Mouse (Mus musculus): ENCODE data around the gene Armc12. TPM values are rescaled to one million over a fixed set of nuclear protein-coding genes. Genes with fewer than 3 reads are reported as not detected.

The Armc12 gene
- polyA plus RNA-seq, 1 experiment from 2014 or later: not detected

GRCm38 (mm10) chr17:28527184-28528042 lies 3.2 kb upstream of the Armc12 start:
- Histone ChIP-seq H3K9ac (ENCODE audit: low read depth, low read length) (peak overlapping the region; percentile 27; the same call in 1 of the 2 replicates), H3K9me3 (replicated peaks; ENCODE audit: low read length) (no peaks in the 10 kb centered on the region), H3K4me2 (ENCODE audit: low read length) (peak overlapping the region; percentile 32), H3K4me3 (replicated peaks; ENCODE audit: low read depth, low read length) (no peak overlapping the region), H3K27ac (no peak overlapping the region), H3K4me1 (replicated peaks; ENCODE audit: insufficient read depth, low read length) (0 out of 2 replicates have a peak, but pooled peaks cover 14% of the 10 kb centered on the region), H3K36me3 (ENCODE audit: insufficient read depth, low read length) (no peaks in the 10 kb centered on the region), H3K27me3 (ENCODE audit: insufficient read depth, low read length) (no peaks in the 10 kb centered on the region)
- TF ChIP-seq CTCF (IDR thresholded peaks at IDR 0.05; ENCODE audit: low read depth): no peak
- no peak for ATAC-seq (replicated peaks; ENCODE audit: low FRiP score, low read depth)
- 37% methylated on average over 12 of the region's 12 CpGs for WGBS
- no peak for DNase-seq (ENCODE audit: low spot score)

GRCm38 (mm10) chr17:28528043-28528351 lies 2.6 kb upstream of the Armc12 start:
- ATAC-seq (replicated peaks; ENCODE audit: low FRiP score, low read depth) (no peak), DNase-seq (ENCODE audit: low spot score) (peak; percentile 92)
- H3K4me2 ChIP-seq (ENCODE audit: low read length): peak overlapping the region; percentile 32
- no peaks in the 10 kb centered on the region for H3K9me3 ChIP-seq (replicated peaks; ENCODE audit: low read length)
- H3K4me1 ChIP-seq (replicated peaks; ENCODE audit: insufficient read depth, low read length): 0 out of 2 replicates have a peak, but pooled peaks cover 14% of the 10 kb centered on the region
- H3K9ac ChIP-seq (ENCODE audit: low read depth, low read length): peak overlapping the region; percentile 27; the same call in 1 of the 2 replicates
- 4% methylated on average over 6 of the region's 6 CpGs for WGBS
- TF ChIP-seq CTCF (IDR thresholded peaks at IDR 0.05; ENCODE audit: low read depth): peak; percentile 97
- H3K4me3 ChIP-seq (replicated peaks; ENCODE audit: low read depth, low read length): no peak overlapping the region
- no peaks in the 10 kb centered on the region for H3K36me3 ChIP-seq (ENCODE audit: insufficient read depth, low read length)
- H3K27ac ChIP-seq: no peak overlapping the region
- H3K27me3 ChIP-seq (ENCODE audit: insufficient read depth, low read length): no peaks in the 10 kb centered on the region

GRCm38 (mm10) chr17:28529116-28529515 lies 1.5 kb upstream of the Armc12 start:
- H3K27me3 ChIP-seq (ENCODE audit: insufficient read depth, low read length): no peaks in the 10 kb centered on the region
- 58% methylated on average over 4 of the region's 4 CpGs for WGBS
- no peaks in the 10 kb centered on the region for H3K36me3 ChIP-seq (ENCODE audit: insufficient read depth, low read length)
- no peak overlapping the region for H3K27ac ChIP-seq
- ATAC-seq (replicated peaks; ENCODE audit: low FRiP score, low read depth): no peak
- H3K4me1 ChIP-seq (replicated peaks; ENCODE audit: insufficient read depth, low read length): 0 out of 2 replicates have a peak, but pooled peaks cover 10% of the 10 kb centered on the region
- no peak for TF ChIP-seq CTCF (IDR thresholded peaks at IDR 0.05; ENCODE audit: low read depth)
- no peak for DNase-seq (ENCODE audit: low spot score)
- no peaks in the 10 kb centered on the region for H3K9me3 ChIP-seq (replicated peaks; ENCODE audit: low read length)
- H3K4me3 ChIP-seq (replicated peaks; ENCODE audit: low read depth, low read length): no peak overlapping the region
- H3K4me2 ChIP-seq (ENCODE audit: low read length): no peak overlapping the region
- H3K9ac ChIP-seq (ENCODE audit: low read depth, low read length): no peak overlapping the region

GRCm38 (mm10) chr17:28531946-28532345 lies 1.3 kb downstream of the Armc12 start:
- ATAC-seq (replicated peaks; ENCODE audit: low FRiP score, low read depth): peak; percentile 58; the same call in 1 of the 2 replicates
- Histone ChIP-seq H3K9me3 (replicated peaks; ENCODE audit: low read length) (no peaks in the 10 kb centered on the region), H3K36me3 (ENCODE audit: insufficient read depth, low read length) (no peaks in the 10 kb centered on the region), H3K4me1 (replicated peaks; ENCODE audit: insufficient read depth, low read length) (0 out of 2 replicates have a peak, but pooled peaks cover 10% of the 10 kb centered on the region), H3K27ac (no peak overlapping the region), H3K27me3 (ENCODE audit: insufficient read depth, low read length) (no peaks in the 10 kb centered on the region), H3K9ac (ENCODE audit: low read depth, low read length) (no peak overlapping the region), H3K4me3 (replicated peaks; ENCODE audit: low read depth, low read length) (no peak overlapping the region), H3K4me2 (ENCODE audit: low read length) (peak overlapping the region; percentile 39)
- no peak for TF ChIP-seq CTCF (IDR thresholded peaks at IDR 0.05; ENCODE audit: low read depth)
- DNase-seq (ENCODE audit: low spot score): peak; percentile 53
- WGBS: 10% methylated on average over 18 of the region's 18 CpGs

GRCm38 (mm10) chr17:28532557-28532956 lies 2.0 kb downstream of the Armc12 start:
- WGBS: 80% methylated on average over 7 of the region's 7 CpGs
- DNase-seq (ENCODE audit: low spot score) (no peak), ATAC-seq (replicated peaks; ENCODE audit: low FRiP score, low read depth) (no peak)
- Histone ChIP-seq H3K9ac (ENCODE audit: low read depth, low read length) (no peak overlapping the region), H3K4me1 (replicated peaks; ENCODE audit: insufficient read depth, low read length) (0 out of 2 replicates have a peak, but pooled peaks cover 7% of the 10 kb centered on the region), H3K27ac (no peak overlapping the region), H3K27me3 (ENCODE audit: insufficient read depth, low read length) (no peaks in the 10 kb centered on the region), H3K36me3 (ENCODE audit: insufficient read depth, low read length) (no peaks in the 10 kb centered on the region), H3K4me3 (replicated peaks; ENCODE audit: low read depth, low read length) (no peak overlapping the region), H3K4me2 (ENCODE audit: low read length) (no peak overlapping the region), H3K9me3 (replicated peaks; ENCODE audit: low read length) (no peaks in the 10 kb centered on the region)
- TF ChIP-seq CTCF (IDR thresholded peaks at IDR 0.05; ENCODE audit: low read depth): no peak

- DNase-seq (ENCODE audit: low spot score) (no peak), ATAC-seq (replicated peaks; ENCODE audit: low FRiP score, low read depth) (no peak)
- Histone ChIP-seq H3K9ac (ENCODE audit: low read depth, low read length) (no peak overlapping the region), H3K9me3 (replicated peaks; ENCODE audit: low read length) (no peaks in the 10 kb centered on the region), H3K4me3 (replicated peaks; ENCODE audit: low read depth, low read length) (no peak overlapping the region), H3K36me3 (ENCODE audit: insufficient read depth, low read length) (no peaks in the 10 kb centered on the region), H3K27ac (no peak overlapping the region), H3K4me2 (ENCODE audit: low read length) (no peak overlapping the region), H3K4me1 (replicated peaks; ENCODE audit: insufficient read depth, low read length) (0 out of 2 replicates have a peak, but pooled peaks cover 5% of the 10 kb centered on the region), H3K27me3 (ENCODE audit: insufficient read depth, low read length) (no peaks in the 10 kb centered on the region)
- 92% methylated on average over 13 of the region's 13 CpGs for WGBS
- TF ChIP-seq CTCF (IDR thresholded peaks at IDR 0.05; ENCODE audit: low read depth): no peak
Observed at GRCm38 (mm10) chr17:28533327-28533726, 2.7 kb downstream of the Armc12 start.

Measured in kidney, postnatal 0 days (tissue).